Mouse (Mus musculus) midbrain, embryonic 15.5 days (tissue): ENCODE measurements around the gene Gpr174. TPM values are rescaled to one million over a fixed set of nuclear protein-coding genes. Genes with fewer than 3 reads are reported as not detected.

ENCODE experiments used
- ATAC-seq: fragments of 200-750 bp; cut with Nextera tagmentation; replicated peaks from 2 replicates; pipeline ENCODE4 v1.8.0; 2017; ENCODE audit warnings: moderate TSS enrichment
- H3K27ac ChIP-seq: fragments of 300-500 bp; sonication (generic); 2 replicates; pipeline ENCODE4 v1.5.1; 2015; ENCODE audit warnings: mild to moderate bottlenecking, inconsistent platforms
- H3K27me3 ChIP-seq: fragments of 300-500 bp; sonication (generic); replicated peaks from 2 replicates; pipeline ENCODE4 v1.6.1; 2015; ENCODE audit warnings: inconsistent platforms
- H3K36me3 ChIP-seq: fragments of 300-500 bp; sonication (generic); replicated peaks from 2 replicates; pipeline ENCODE4 v1.6.1; 2015; ENCODE audit warnings: inconsistent platforms
- H3K4me1 ChIP-seq: fragments of 300-500 bp; sonication (generic); 2 replicates; pipeline ENCODE4 v1.6.1; 2015; ENCODE audit warnings: inconsistent platforms
- H3K4me2 ChIP-seq: fragments of 300-500 bp; sonication (generic); 2 replicates; pipeline ENCODE4 v1.6.1; 2015; ENCODE audit warnings: inconsistent platforms, mild to moderate bottlenecking, moderate library complexity
- H3K4me3 ChIP-seq: fragments of 300-500 bp; sonication (generic); 2 replicates; pipeline ENCODE4 v1.5.1; 2015; ENCODE audit warnings: mild to moderate bottlenecking, inconsistent platforms
- H3K9ac ChIP-seq: fragments of 300-500 bp; sonication (generic); 2 replicates; pipeline ENCODE4 v1.6.1; 2015; ENCODE audit warnings: mild to moderate bottlenecking, inconsistent platforms
- H3K9me3 ChIP-seq: fragments of 300-500 bp; sonication (generic); 2 replicates; pipeline ENCODE4 v1.6.1; 2016; ENCODE audit warnings: inconsistent platforms
- whole genome bisulfite sequencing: fragments of 180-500 bp; shearing (Covaris S2); methylation state at CpG from one replicate; pipeline ENCODE4 v1.1.7; 2015; ENCODE audit warnings: mixed read lengths; 5-methylcytosine and 5-hydroxymethylcytosine counted together
- polyA plus RNA-seq: library from polyadenylated mRNA; unstranded; fragments of >200 nt; fragmentation: Nextera tagmentation; extraction: Ambion mirVana; gene quantifications from 2 replicates; pipeline ENCODE4 v1.2.1, GENCODE M21; 2015

Gene Gpr174
- polyA plus RNA-seq, 1 experiment from 2014 or later, result 0.14 TPM

GRCm38 (mm10) chrX:107312533-107312932, 56.9 kb downstream of the Gpr174 start:
- Histone ChIP-seq H3K4me3 (no peak overlapping the region), H3K4me2 (no peak overlapping the region), H3K27me3 (no peaks in the 10 kb centered on the region), H3K4me1 (no peaks in the 10 kb centered on the region), H3K9ac (no peak overlapping the region), H3K36me3 (no peaks in the 10 kb centered on the region), H3K9me3 (no peaks in the 10 kb centered on the region), H3K27ac (no peak overlapping the region)
- ATAC-seq, result no peak
- whole genome bisulfite sequencing, result 61% methylated on average over 5 of the region's 5 CpGs

GRCm38 (mm10) chrX:107325697-107326381, 70.2 kb downstream of the Gpr174 start:
- Histone ChIP-seq H3K9ac (no peak overlapping the region), H3K4me2 (no peak overlapping the region)
- no peak for ATAC-seq

GRCm38 (mm10) chrX:107329849-107330248, 74.2 kb downstream of the Gpr174 start:
- Histone ChIP-seq H3K4me2 (no peak overlapping the region), H3K36me3 (no peaks in the 10 kb centered on the region), H3K9me3 (no peaks in the 10 kb centered on the region), H3K4me3 (no peak overlapping the region), H3K27ac (no peak overlapping the region), H3K9ac (no peak overlapping the region), H3K4me1 (no peaks in the 10 kb centered on the region), H3K27me3 (no peaks in the 10 kb centered on the region)
- 85% methylated on average over 3 of the region's 3 CpGs for WGBS
- ATAC-seq, result no peak

More at GRCm38 (mm10) chrX:107325697-107326381, 70.2 kb downstream of the Gpr174 start:
- no peaks in the 10 kb centered on the region for H3K27me3 ChIP-seq
- no peaks in the 10 kb centered on the region for H3K36me3 ChIP-seq
- H3K27ac ChIP-seq, result no peak overlapping the region
- no peak overlapping the region for H3K4me3 ChIP-seq
- WGBS, result 90% methylated on average over 8 of the region's 8 CpGs
- H3K4me1 ChIP-seq, result no peaks in the 10 kb centered on the region
- no peaks in the 10 kb centered on the region for H3K9me3 ChIP-seq

GRCm38 (mm10) chrX:107336609-107337008, 80.9 kb downstream of the Gpr174 start:
- H3K27me3 ChIP-seq, result no peaks in the 10 kb centered on the region
- H3K4me2 ChIP-seq, result no peak overlapping the region
- 78% methylated on average over 1 of the region's 1 CpGs for WGBS
- no peak for ATAC-seq
- H3K4me3 ChIP-seq, result no peak overlapping the region
- no peak overlapping the region for H3K9ac ChIP-seq
- H3K4me1 ChIP-seq, result no peaks in the 10 kb centered on the region
- no peaks in the 10 kb centered on the region for H3K9me3 ChIP-seq
- H3K36me3 ChIP-seq, result no peaks in the 10 kb centered on the region
- no peak overlapping the region for H3K27ac ChIP-seq

GRCm38 (mm10) chrX:107341980-107342379, 86.3 kb downstream of the Gpr174 start:
- Histone ChIP-seq H3K4me3 (no peak overlapping the region), H3K4me1 (no peaks in the 10 kb centered on the region), H3K9me3 (no peaks in the 10 kb centered on the region), H3K27me3 (no peaks in the 10 kb centered on the region), H3K27ac (no peak overlapping the region), H3K9ac (no peak overlapping the region), H3K4me2 (no peak overlapping the region), H3K36me3 (no peaks in the 10 kb centered on the region)
- WGBS, result 65% methylated on average over 3 of the region's 3 CpGs
- no peak for ATAC-seq

Other genes with a start within 250 kb of the Gpr174 start
- 0.06 TPM in 1 of 2 replicates, not detected in the other for gene P2ry10, start 167.4 kb upstream of the Gpr174 start, polyA plus RNA-seq
- 0.15 and 0.22 TPM in 2 replicates for gene P2ry10b, start 107.0 kb upstream of the Gpr174 start, polyA plus RNA-seq
- 130 and 136 TPM in 2 replicates for gene Itm2a, start 147.5 kb downstream of the Gpr174 start, polyA plus RNA-seq